Mouse (Mus musculus) small intestine, adult 2 months (tissue): Measurements from ENCODE around the gene Il17rc.

Source experiments
- CTCF ChIP-seq: fragments of 200-500 bp; IDR thresholded peaks from 2 replicates; pipeline ENCODE4 v1.5.1; 2012; ENCODE audit warnings: low read depth, mild to moderate bottlenecking, control low read depth, inconsistent platforms, low read length, moderate library complexity, mixed read lengths; ENCODE audit not compliant: insufficient replicate concordance, insufficient read length; ENCODE audit errors: extremely low read depth
- POLR2A ChIP-seq: fragments of 200-500 bp; IDR thresholded peaks from 2 replicates; pipeline ENCODE4 v1.6.1; 2012; ENCODE audit warnings: low read depth, mild to moderate bottlenecking, control low read depth, inconsistent platforms, low read length, moderate library complexity

GRCm38 (mm10) chr6:113473715-113474114 is 2.5 kb downstream of the Il17rc start:
- no peak for TF ChIP-seq POLR2A
- no peak for TF ChIP-seq CTCF
